Mouse (Mus musculus) kidney, postnatal 4 days (tissue): ENCODE measurements at regions not wholly inside any gene's neighbourhood (a gene's known extent, or its start where the extent isn't known, plus 50 kb on each side); places are given as distances from the start of the nearest gene placed in this dataset.

ENCODE experiments used
- DNase-seq, 2 experiments: peaks; one replicate each; pipeline ENCODE4 v3.0.0; 2021; ENCODE audit warnings: mixed read lengths in 2 of 2

DNA sequence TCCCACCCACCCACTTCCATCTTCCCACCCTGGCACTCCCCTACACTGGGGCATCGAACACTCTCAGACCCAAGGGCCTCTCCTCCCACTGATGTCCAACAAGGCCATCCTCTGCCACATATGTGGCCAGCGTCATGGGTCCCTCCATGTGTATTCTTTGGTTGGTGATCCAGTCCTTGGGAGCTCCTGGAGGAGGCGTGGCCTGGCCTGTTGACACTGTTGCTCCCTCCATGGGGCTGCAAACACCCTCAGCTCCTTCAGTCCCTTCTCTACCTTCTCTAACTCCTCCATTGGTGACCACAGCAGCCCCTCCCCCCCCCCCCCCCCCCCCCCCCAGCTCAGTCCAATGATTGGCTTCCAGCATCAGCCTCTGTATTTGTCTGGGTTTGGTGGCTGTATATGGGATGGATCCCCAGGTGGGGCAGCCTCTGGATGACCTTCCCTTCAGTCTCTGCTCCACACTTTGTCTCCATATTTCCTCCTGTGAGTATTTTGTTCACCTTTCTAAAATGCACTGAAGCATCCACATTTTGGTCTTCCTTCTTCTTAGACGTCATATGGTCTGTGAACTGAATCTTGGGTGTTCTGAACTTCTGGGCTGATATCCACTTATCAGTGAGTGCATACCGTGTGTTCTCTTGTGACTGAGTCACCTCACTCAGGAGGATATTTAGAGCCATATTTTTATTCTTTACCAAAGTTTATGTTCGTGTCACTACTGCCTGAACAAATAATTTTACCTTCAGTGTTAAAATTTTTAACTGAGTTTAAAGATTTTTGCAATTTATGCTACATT, 82.1 kb upstream of the Tnp1 start:
- no peak for DNase-seq

DNA sequence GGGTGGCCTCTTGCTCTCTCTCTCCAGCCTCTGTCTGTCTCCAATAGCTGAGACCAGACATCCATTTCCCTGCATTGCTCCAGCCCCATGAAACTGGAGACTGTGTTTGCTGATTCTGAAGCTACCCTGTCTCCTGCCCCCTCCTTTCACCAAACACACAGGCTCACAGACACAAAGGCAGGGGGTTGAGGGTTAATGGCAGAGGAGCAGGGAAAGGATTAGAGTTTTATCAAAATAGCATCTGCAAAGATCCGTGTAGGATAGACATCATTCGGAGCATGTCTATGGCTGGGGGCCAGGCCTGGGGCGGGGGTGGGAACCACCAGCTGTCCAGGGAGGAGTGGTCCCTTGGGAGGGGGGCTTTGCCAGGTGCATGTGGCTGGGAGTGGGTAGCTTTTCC, 73.9 kb upstream of the Tnp1 start:
- DNase-seq = no peak

DNA sequence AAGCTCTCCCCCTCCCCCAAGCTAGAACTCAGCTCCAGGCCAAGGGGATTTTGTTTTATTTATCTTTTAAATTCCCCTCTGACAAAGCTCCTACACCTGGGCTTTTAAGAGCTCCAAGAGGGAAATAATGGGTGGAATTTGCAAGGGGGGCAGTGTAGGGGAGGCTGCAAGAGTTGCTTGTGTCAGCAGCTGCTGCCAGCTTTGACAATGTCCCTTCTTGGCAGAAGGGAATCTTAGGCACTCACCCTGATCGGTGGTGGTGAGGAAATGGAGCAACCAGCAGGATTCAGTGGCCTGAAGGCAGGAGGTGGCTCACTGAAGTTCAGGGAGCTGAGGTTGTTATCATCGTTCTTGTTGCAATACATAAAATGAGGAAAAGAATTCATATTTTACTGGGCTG, 72.8 kb upstream of the Tnp1 start:
- no peak for DNase-seq

DNA sequence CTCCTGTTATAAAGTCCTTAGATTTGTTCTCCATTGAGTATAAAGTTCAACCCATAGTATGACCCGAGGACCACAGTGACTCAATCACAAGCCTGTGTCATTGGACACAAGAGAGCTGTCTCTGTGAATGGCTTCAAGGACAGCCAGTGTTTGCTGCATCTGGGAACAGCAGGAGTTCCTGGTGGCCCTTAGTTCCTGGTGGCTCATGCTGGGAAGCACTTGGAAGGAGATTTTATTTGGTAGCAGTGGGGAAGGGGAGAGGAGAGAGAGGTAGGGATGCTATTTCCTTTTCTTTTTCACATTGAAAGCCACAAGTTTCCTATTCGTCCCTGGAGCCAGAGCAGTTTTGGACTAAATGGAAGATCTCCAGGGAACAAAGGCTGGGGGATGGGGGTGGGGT, 69.2 kb upstream of the Tnp1 start:
- DNase-seq = no peak

DNA sequence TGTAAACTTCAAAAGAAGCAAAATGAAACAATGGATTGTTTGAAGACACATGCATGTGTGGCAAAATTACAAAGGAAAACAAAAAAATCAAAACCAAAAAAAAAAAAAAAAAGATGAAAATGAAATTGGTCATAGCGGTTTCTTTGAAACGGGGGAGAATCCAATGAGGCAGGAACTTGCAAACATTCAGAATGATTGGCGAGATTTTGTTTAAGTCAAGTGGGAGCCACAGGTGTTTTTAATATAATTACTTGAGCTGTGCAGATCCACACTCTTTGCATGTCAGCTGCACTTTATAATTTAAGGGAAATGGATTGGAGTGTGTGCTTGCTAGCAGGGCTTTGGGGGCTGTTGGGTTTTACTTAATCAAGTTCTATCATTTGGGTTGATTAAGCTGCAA, 67.7 kb upstream of the Tnp1 start:
- DNase-seq = no peak

DNA sequence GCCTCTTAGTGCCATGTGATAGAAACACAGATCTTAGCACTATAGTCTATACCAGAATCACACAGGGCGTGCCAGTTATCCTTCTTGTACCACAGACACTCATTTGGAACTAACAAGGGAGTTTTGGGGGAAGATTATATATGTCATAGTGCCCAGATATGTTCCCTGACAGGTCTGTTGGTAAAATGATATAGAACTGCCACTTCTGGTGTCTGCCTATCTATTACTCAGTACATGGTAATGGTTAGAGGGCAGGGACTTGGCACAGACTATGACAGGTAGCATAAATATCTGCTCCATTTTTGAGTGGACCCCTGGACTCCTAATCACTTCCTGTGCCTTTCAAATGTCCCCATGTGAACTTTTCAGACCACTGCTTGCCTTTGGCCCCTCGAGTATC, 63.8 kb upstream of the Tnp1 start:
- DNase-seq = no peak

DNA sequence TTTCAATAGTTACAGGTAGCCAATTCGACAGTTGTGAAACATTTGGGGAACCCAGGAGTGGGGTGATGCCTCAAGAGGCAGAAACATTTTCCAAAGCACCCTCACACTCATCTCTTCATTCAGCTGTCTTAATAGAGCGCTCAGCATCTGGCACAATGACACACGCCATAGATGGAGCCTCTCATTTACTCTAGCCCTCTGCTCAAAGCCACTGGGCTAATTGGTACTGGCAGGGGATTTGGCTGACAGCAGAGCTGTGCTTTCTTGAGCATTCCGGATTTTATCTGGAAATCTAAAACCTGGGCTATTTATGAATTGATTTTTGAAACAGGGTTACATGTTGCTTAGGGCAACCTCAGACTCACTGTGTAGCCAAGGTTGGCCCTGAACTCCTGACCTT, 61.4 kb upstream of the Tnp1 start:
- DNase-seq = no peak

DNA sequence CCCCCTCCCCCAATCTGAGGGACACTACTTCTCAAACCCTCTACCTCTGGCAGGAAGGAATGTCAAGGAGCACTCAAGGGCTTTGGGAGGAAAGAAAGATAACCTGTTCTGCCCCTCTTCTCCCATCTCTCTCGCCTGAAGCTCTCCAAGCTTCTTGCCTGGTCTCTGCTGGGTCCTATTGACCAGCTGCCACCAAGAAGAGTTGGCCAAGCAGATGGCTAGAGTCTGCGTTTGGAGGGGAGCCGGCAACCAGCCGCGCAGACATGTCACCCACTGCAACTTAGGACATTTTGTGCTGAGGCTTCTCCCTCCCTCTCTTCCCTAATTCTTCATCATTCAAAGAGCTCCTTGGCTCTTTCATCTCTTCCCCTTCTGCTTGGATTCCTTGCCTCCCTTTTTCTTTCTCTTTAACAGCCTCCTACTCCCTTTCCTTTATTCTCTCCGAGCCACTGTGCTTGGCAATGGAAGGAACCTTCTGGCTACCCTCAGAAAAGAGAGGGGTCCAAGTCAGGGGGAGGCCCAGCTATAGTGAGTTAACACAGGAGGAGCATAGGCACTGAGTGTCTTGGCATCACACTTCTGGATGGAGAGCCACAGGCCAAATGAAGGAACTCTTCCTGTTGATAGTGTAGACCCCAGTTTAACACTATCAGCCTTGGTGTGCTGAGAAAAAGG, 60.1 kb upstream of the Tnp1 start:
- no peak for DNase-seq

DNA sequence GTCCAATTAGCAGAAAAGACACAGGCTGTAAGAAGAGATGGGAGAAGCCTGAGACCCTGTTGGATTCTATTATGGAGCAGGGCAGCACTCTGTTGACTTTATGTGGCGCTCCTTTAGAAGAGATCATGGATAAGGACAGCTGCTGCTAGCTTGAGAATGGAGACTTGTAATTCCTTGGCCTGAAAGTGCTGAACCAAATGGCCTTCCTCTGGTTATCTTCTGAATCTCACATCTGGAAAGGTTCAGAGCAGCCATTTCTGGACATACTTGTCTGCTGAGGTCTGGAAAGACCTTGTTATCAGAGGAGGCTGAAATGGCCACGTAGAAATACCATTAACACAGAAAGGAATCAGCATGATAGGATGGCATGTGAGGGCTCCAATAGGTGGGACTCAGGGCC, 59.5 kb upstream of the Tnp1 start:
- no peak for DNase-seq

DNA sequence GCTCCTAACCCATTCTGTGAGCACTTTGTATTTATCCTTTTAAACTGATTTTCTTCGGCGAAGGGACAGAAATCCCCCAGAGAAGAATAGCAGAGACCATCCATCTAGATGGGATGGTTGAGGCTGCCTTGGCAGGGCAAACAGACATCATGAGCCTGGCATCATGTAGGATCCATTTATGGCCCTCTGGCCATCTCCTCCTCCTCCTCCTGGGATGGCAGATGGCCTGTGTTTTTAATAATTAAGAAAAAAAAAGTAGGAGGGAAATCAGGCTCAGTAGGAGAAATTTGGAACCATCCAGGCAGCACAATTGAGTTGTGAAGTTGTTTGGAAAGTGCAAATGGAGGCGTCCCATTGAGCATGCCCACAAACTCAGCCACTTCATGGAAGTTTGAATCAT, 58.8 kb upstream of the Tnp1 start:
- no peak for DNase-seq

DNA sequence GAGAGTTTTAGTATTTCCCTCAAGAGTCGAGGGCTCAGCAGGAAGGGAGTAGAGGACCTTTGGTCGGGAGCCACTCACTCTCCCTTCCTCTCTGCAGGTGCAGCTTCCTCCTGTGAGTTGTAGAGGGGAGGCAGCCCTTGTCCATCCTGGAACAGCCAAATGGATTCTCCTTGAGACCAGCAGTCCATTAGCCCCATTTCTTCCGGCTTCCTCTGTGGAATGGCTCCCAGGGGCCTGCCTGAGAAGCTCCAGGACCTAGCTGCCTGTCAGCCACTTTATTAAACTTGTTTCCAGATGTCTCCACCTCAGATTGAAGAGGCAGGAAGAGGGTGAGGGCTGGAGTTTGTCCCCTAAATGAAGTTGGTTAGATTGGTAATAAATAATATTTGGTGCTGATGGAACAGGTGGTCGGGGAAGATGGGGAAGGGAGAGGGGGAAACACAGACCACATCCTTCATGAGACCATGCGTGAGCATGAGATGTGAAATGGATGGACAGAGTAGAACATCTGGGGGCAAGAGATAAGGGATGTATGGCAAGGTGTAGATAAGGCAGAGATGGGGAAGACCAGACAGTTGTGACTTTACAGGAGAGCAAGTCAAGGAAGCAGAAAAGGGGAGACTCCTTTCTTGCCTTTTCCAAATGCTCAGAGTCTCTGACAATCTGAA, 56.7 kb upstream of the Tnp1 start:
- DNase-seq = no peak

DNA sequence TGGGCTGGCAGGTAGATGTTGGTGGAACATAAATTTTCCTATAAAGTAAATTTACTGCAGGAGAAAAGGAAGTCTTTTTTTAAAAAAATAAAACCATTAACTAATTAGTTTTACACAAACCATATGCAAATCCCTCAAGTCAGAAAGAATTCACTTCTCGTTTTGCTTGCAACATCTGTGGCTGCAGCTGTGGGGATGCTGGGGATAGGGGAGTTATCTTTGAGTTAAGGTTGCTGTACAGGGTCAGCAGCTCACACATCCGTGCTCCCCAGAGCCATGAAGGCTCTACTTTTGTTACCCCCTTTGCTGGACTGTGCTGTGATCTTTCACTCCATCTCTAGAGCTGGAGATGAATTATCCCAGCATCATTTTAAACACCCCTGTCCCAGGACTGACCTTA, 54.4 kb upstream of the Tnp1 start:
- DNase-seq = no peak
